Mouse (Mus musculus) embryonic facial prominence, embryonic 15.5 days (tissue): Measurements from ENCODE around the gene Hunk. TPM values are rescaled to one million over a fixed set of nuclear protein-coding genes. Genes with fewer than 3 reads are reported as not detected.

Source experiments
- ATAC-seq: fragments of 200-750 bp; cut with Nextera tagmentation; 2 replicates; pipeline ENCODE4 v1.8.0; 2017; ENCODE audit warnings: low read depth, moderate TSS enrichment; ENCODE audit not compliant: insufficient number of reproducible peaks, low FRiP score, low TSS enrichment
- H3K27ac ChIP-seq: fragments of 300-500 bp; sonication (generic); replicated peaks from 2 replicates; pipeline ENCODE4 v1.5.1; 2015; ENCODE audit warnings: mild to moderate bottlenecking, inconsistent platforms
- H3K27me3 ChIP-seq: fragments of 300-500 bp; sonication (generic); 2 replicates; pipeline ENCODE4 v1.6.1; 2015; ENCODE audit warnings: inconsistent platforms
- H3K36me3 ChIP-seq: fragments of 300-500 bp; sonication (generic); 2 replicates; pipeline ENCODE4 v1.6.1; 2015; ENCODE audit warnings: mild to moderate bottlenecking, inconsistent platforms
- H3K4me1 ChIP-seq: fragments of 300-500 bp; sonication (generic); 2 replicates; pipeline ENCODE4 v1.6.1; 2015; ENCODE audit warnings: inconsistent platforms
- H3K4me2 ChIP-seq: fragments of 300-500 bp; sonication (generic); replicated peaks from 2 replicates; pipeline ENCODE4 v1.6.1; 2015; ENCODE audit warnings: mild to moderate bottlenecking, inconsistent platforms
- H3K4me3 ChIP-seq: fragments of 300-500 bp; sonication (generic); replicated peaks from 2 replicates; pipeline ENCODE4 v1.5.1; 2015; ENCODE audit warnings: mild to moderate bottlenecking, inconsistent platforms
- H3K9ac ChIP-seq: fragments of 300-500 bp; sonication (generic); 2 replicates; pipeline ENCODE4 v1.6.1; 2015; ENCODE audit warnings: inconsistent platforms
- H3K9me3 ChIP-seq: fragments of 300-500 bp; sonication (generic); replicated peaks from 2 replicates; pipeline ENCODE4 v1.6.1; 2016; ENCODE audit warnings: inconsistent platforms
- WGBS: fragments of 180-500 bp; shearing (Covaris S2); methylation state at CpG from one replicate; pipeline ENCODE4 v1.1.7; 2015; 5-methylcytosine and 5-hydroxymethylcytosine counted together
- polyA plus RNA-seq: library from polyadenylated mRNA; unstranded; fragments of >200 nt; fragmentation: Nextera tagmentation; extraction: Ambion mirVana; gene quantifications from 2 replicates; pipeline ENCODE4 v1.2.1, GENCODE M21; 2015

Hunk gene
- polyA plus RNA-seq, 1 experiment from 2014 or later = 12.9 TPM

GRCm38 (mm10) chr16:90379897-90380296 lies 5.9 kb upstream of the Hunk start:
- no peak for ATAC-seq
- Histone ChIP-seq H3K36me3 (no peaks in the 10 kb centered on the region), H3K4me2 (no peak overlapping the region), H3K9me3 (no peaks in the 10 kb centered on the region), H3K9ac (no peak overlapping the region), H3K4me1 (peaks cover 13% of the 10 kb centered on the region), H3K27ac (no peak overlapping the region), H3K27me3 (peaks cover 3% of the 10 kb centered on the region; the same call in 1 of the 2 replicates), H3K4me3 (no peak overlapping the region)
- WGBS = 18% methylated on average over 11 of the region's 11 CpGs

GRCm38 (mm10) chr16:90381633-90382032 lies 4.2 kb upstream of the Hunk start:
- Histone ChIP-seq H3K4me2 (no peak overlapping the region), H3K4me3 (no peak overlapping the region), H3K4me1 (peaks cover 22% of the 10 kb centered on the region), H3K36me3 (no peaks in the 10 kb centered on the region), H3K27me3 (peaks cover 3% of the 10 kb centered on the region; the same call in 1 of the 2 replicates), H3K9me3 (no peaks in the 10 kb centered on the region), H3K27ac (no peak overlapping the region), H3K9ac (no peak overlapping the region)
- ATAC-seq = no peak
- 82% methylated on average over 3 of the region's 3 CpGs for WGBS

DNA sequence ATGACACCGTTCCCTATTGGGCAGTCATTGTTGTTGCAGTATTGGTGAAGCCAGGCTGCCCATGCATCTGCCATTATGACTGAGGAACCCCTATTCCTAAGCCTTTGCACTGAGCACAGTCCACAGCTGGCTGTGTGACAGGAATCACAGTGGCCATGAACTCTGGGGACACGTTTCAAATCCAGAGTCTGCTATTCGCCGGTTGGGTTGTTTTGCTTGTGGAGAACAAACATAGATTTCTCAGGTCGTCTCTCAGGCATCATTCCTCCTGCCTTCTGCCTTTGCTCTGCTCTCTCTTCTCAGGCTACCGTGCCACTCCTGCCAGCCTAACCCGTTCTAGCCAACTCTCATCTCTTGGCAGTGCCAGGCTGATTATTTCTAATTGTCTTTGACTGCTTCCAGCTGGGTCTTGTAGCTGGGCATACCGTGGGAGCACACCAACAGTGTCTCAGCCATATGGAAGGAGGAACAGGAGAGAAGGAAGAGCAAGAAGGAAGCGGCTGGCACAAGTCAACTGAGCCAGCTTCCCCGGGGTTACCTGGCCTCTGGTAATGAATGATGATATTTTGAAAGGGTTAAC lies 3.0 kb upstream of the Hunk start:
- H3K27ac ChIP-seq = no peak overlapping the region
- H3K4me2 ChIP-seq = no peak overlapping the region
- ATAC-seq = no peak
- H3K4me1 ChIP-seq = peaks cover 31% of the 10 kb centered on the region
- H3K4me3 ChIP-seq = no peak overlapping the region
- peaks cover 3% of the 10 kb centered on the region; the same call in 1 of the 2 replicates for H3K27me3 ChIP-seq
- H3K9ac ChIP-seq = no peak overlapping the region
- WGBS = 66% methylated on average over 10 of the region's 10 CpGs
- no peaks in the 10 kb centered on the region for H3K9me3 ChIP-seq
- H3K36me3 ChIP-seq = no peaks in the 10 kb centered on the region

DNA sequence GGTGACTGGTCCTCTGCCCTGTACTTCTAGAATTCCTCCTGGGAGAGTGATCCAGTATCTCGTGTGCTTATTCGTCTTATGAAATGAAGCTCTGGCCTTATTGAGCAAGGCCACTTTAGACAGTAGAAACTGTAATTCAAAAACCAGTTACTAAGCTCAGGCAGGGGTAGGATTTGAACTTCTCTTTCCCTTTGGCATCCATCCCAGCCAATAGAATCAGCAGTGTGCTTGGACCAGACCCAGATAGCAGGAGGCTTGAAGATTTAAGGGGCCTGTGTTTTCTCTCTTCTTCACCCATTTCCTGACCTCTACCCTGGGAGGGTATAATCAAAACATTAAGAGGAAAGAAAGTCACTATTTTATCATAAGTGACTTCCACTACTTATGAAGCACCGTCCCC lies 1.8 kb upstream of the Hunk start:
- WGBS = 51% methylated on average over 3 of the region's 3 CpGs
- H3K36me3 ChIP-seq = no peaks in the 10 kb centered on the region

DNA sequence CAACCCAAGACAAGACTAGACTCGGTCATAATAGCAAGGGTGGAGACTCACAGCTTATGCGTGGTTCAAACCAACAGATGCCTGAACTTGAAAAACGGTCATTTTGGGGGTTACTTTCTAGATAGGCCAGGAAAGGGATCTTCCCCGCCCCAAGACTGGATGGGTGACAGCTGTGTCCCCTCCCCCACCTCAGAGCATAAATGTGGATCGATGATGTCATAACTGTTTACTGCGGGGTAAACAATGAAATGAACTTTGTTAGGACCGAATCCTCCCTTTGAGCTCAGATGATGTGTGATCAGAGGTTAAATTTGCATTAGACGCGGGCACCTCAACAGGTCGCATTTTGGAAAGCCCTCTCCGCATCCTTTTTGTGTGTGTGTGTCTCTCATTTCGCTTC lies 967 bp upstream of the Hunk start:
- no peaks in the 10 kb centered on the region for H3K36me3 ChIP-seq
- H3K27ac ChIP-seq = peak overlapping the region; percentile 95; the same call in 1 of the 2 replicates
- peak overlapping the region; percentile 94; the same call in 1 of the 2 replicates for H3K9ac ChIP-seq
- peak overlapping the region; percentile 85 for H3K4me3 ChIP-seq
- H3K27me3 ChIP-seq = no peaks in the 10 kb centered on the region
- peak overlapping the region; percentile 85 for H3K4me2 ChIP-seq
- no peaks in the 10 kb centered on the region for H3K9me3 ChIP-seq
- H3K4me1 ChIP-seq = peaks cover 49% of the 10 kb centered on the region
- WGBS = 6% methylated on average over 12 of the region's 12 CpGs
- no peak for ATAC-seq

More for the DNA sequence above, 1.8 kb upstream of the Hunk start:
- no peaks in the 10 kb centered on the region for H3K27me3 ChIP-seq
- no peak overlapping the region for H3K9ac ChIP-seq
- no peak for ATAC-seq
- H3K4me3 ChIP-seq = no peak overlapping the region
- no peak overlapping the region for H3K27ac ChIP-seq
- H3K4me1 ChIP-seq = peaks cover 44% of the 10 kb centered on the region
- no peak overlapping the region for H3K4me2 ChIP-seq
- H3K9me3 ChIP-seq = no peaks in the 10 kb centered on the region

- peak overlapping the region; percentile 85 for H3K4me3 ChIP-seq
- H3K9me3 ChIP-seq = no peaks in the 10 kb centered on the region
- ATAC-seq = no peak; the same call in 1 of the 2 replicates
- peak overlapping the region; percentile 94 for H3K9ac ChIP-seq
- H3K36me3 ChIP-seq = no peaks in the 10 kb centered on the region
- H3K27ac ChIP-seq = peak overlapping the region; percentile 95
- H3K4me2 ChIP-seq = peak overlapping the region; percentile 85
- H3K27me3 ChIP-seq = no peaks in the 10 kb centered on the region
- WGBS = under 1% methylated on average over 16 of the region's 16 CpGs
- H3K4me1 ChIP-seq = peaks cover 49% of the 10 kb centered on the region
Observed at GRCm38 (mm10) chr16:90385326-90385687, 506 bp upstream of the Hunk start.

DNA sequence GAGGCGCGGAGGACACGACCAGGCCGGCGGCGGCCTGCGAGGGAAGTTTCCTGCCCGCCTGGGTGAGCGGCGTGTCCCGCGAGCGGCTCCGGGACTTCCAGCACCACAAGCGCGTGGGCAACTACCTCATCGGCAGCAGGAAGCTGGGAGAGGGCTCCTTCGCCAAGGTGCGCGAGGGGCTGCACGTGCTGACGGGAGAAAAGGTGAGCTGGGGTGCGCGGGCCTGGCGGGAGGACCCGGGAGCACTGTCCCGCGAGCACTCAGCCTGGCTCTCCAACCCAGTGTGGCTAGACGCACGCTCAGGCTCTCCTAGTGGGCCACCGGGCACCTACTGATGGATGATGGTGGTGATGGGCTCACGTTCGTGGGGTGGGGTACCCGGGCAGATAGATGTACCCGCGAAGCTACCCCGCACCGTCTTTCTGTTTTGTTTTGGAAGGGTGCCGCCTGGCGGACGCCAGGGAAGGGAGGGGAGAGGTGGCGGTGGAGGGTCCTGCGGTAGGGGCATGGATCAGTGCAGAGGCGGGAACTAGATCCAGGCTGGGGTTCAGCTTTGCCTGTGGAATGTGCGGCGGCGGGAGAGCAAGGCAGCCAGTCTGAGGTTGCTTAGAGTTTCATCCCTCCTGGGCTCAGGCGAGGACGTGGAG lies 824 bp downstream of the Hunk start:
- peak overlapping the region; percentile 94 for H3K9ac ChIP-seq
- H3K4me2 ChIP-seq = peak overlapping the region; percentile 85
- H3K4me1 ChIP-seq = peaks cover 49% of the 10 kb centered on the region
- H3K9me3 ChIP-seq = no peaks in the 10 kb centered on the region
- under 1% methylated on average over 47 of the region's 49 CpGs for WGBS
- H3K4me3 ChIP-seq = peak overlapping the region; percentile 85
- H3K27ac ChIP-seq = peak overlapping the region; percentile 95
- peak; percentile 73 for ATAC-seq
- peaks cover 10% of the 10 kb centered on the region for H3K36me3 ChIP-seq
- no peaks in the 10 kb centered on the region for H3K27me3 ChIP-seq

DNA sequence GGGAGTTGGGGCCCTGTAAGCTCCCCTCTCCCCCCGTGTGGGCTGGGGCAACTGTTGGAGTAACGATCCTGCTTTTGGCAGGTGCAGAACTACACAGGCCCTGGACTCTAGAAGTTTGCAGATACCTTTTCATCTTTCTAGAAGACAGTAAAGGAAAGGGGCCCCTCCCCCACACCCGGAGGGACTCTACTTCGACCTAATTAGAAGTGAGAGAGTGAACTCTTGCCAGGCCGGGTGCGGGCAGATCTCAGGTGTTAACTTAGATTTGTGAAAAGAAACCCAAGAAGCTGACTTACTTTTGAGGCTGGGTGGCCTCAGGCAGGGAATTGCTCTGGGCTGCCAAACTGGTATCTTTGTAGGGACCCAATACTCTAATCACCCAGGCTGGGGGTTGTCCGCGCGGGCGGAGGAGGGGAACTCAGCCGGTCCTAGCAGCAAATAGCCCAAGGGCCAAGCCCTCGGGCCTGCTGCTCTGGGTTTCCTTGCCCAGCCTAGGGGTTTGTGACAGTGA lies 1.4 kb downstream of the Hunk start:
- peaks cover 49% of the 10 kb centered on the region for H3K4me1 ChIP-seq
- peak overlapping the region; percentile 85 for H3K4me2 ChIP-seq
- H3K9ac ChIP-seq = peak overlapping the region; percentile 94
- 3% methylated on average over 12 of the region's 12 CpGs for WGBS
- ATAC-seq = no peak
- peak overlapping the region; percentile 85 for H3K4me3 ChIP-seq
- peaks cover 13% of the 10 kb centered on the region for H3K36me3 ChIP-seq
- H3K27ac ChIP-seq = peak overlapping the region; percentile 95
- no peaks in the 10 kb centered on the region for H3K27me3 ChIP-seq
- H3K9me3 ChIP-seq = no peaks in the 10 kb centered on the region

GRCm38 (mm10) chr16:90387961-90388360 lies 2.1 kb downstream of the Hunk start:
- Histone ChIP-seq H3K4me1 (peaks cover 45% of the 10 kb centered on the region), H3K27ac (no peak overlapping the region), H3K36me3 (peaks cover 15% of the 10 kb centered on the region), H3K4me2 (peak overlapping the region; percentile 85), H3K4me3 (peak overlapping the region; percentile 85), H3K9ac (peak overlapping the region; percentile 94; the same call in 1 of the 2 replicates), H3K27me3 (no peaks in the 10 kb centered on the region), H3K9me3 (no peaks in the 10 kb centered on the region)
- 49% methylated on average over 4 of the region's 4 CpGs for WGBS
- ATAC-seq = no peak

- Histone ChIP-seq H3K4me3 (peak overlapping the region; percentile 85), H3K9me3 (no peaks in the 10 kb centered on the region), H3K27me3 (no peaks in the 10 kb centered on the region), H3K36me3 (peaks cover 15% of the 10 kb centered on the region), H3K4me1 (peaks cover 43% of the 10 kb centered on the region), H3K27ac (no peak overlapping the region), H3K9ac (no peak overlapping the region; the same call in 1 of the 2 replicates), H3K4me2 (peak overlapping the region; percentile 85)
- WGBS = 35% methylated on average over 15 of the region's 15 CpGs
- no peak for ATAC-seq
Observed at GRCm38 (mm10) chr16:90389103-90389750, 3.4 kb downstream of the Hunk start.

- peaks cover 15% of the 10 kb centered on the region for H3K36me3 ChIP-seq
- no peak overlapping the region for H3K4me3 ChIP-seq
- no peak overlapping the region for H3K27ac ChIP-seq
- 84% methylated on average over 16 of the region's 16 CpGs for WGBS
- no peaks in the 10 kb centered on the region for H3K9me3 ChIP-seq
- no peak overlapping the region for H3K4me2 ChIP-seq
- peaks cover 37% of the 10 kb centered on the region for H3K4me1 ChIP-seq
- ATAC-seq = no peak
- no peak overlapping the region for H3K9ac ChIP-seq
- no peaks in the 10 kb centered on the region for H3K27me3 ChIP-seq
Observed at GRCm38 (mm10) chr16:90390731-90391130, 4.9 kb downstream of the Hunk start.
